Mouse (Mus musculus) G1E-ER4 (cell line): ENCODE measurements around the gene Ntsr2. TPM values are rescaled to one million over a fixed set of nuclear protein-coding genes. Genes with fewer than 3 reads are reported as not detected.

Experiments used
- GATA1 ChIP-seq: IDR thresholded peaks from one replicate; pipeline ENCODE4 v1.8.0; 2012; ENCODE audit warnings: low read length, inconsistent platforms
- polyA plus RNA-seq: library from polyadenylated mRNA; stranded (reverse); fragments of >175 nt; gene quantifications from 2 replicates; pipeline ENCODE4 v1.2.3, GENCODE M21; 2012

Gene Ntsr2
- polyA plus RNA-seq, result not detected in 2 replicates

- TF ChIP-seq GATA1, result no peak
Measured at GRCm38 (mm10) chr12:16653332-16654093, at the start of gene Ntsr2. Gene Ntsr2 (plus strand): TSS chr12:16653382.

DNA sequence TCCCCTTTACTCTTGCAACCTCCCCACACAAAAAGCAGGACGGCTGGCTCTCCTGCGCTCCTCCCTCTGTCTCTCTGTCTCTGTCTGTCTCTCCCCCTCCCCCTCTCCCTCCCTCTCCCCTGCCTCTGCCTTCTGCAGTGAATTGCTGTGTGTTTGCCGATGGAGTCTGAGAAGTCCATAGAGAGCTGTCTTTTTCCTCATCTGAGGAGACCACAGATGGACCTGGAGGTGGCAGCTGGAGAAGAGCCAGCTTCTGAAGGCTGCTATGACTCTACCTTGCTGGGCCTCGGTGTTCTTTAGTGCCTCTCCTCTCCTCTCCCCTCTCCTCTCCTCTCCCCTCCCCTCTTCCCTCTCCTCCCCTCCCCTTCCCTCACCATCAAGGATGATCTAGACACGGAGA, 47.6 kb upstream of the Ntsr2 start:
- TF ChIP-seq GATA1, result no peak

- no peak for TF ChIP-seq GATA1
Measured at GRCm38 (mm10) chr12:16610936-16611335, 42.2 kb upstream of the Ntsr2 start, which contains the start of gene Lpin1. Gene Lpin1 (minus strand): TSS chr12:16610966.

DNA sequence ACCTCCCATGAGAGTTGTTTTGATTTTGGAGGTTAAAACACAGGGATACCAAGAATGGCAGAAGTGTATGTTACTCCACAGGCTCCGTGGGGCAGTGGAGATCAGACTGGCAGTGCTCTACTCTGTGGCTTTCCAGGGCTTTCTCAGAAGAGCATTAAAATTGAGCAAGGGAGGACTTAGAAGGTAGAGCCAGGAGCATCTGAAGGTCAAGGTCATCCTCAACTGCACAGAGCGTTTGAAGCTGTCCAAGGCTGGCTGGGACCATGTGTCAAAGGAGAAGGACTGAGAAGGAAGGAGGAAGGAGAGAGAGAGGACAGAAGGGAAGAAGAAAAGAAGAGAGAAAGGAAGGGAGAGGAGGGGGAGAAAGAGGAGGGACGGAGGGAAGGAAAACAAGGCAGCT, 38.6 kb upstream of the Ntsr2 start:
- no peak for TF ChIP-seq GATA1

GRCm38 (mm10) chr12:16615738-16616137, 37.4 kb upstream of the Ntsr2 start:
- no peak for TF ChIP-seq GATA1

- no peak for TF ChIP-seq GATA1
Measured at GRCm38 (mm10) chr12:16618512-16619274, 34.5 kb upstream of the Ntsr2 start.

- no peak for TF ChIP-seq GATA1
Measured at GRCm38 (mm10) chr12:16619453-16619852, 33.7 kb upstream of the Ntsr2 start.

GRCm38 (mm10) chr12:16620230-16620629, 33.0 kb upstream of the Ntsr2 start:
- no peak for TF ChIP-seq GATA1

GRCm38 (mm10) chr12:16630152-16630865, 22.9 kb upstream of the Ntsr2 start:
- TF ChIP-seq GATA1, result no peak

DNA sequence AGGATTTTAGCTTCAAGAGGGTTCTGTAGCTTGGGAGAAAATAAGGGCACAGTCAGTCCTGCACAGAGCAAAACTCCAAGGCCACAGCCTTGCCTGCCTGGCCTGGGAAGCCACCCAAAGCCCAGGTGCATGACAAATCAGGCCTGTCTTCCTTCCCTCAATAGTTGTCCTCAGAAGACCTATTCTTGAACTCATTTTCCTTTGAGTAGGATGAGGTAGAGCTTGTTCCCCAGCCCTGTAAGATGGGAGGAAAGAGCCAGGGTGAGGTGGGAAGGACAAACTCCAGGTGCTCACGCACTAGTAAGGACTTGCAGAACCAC, 22.4 kb upstream of the Ntsr2 start:
- no peak for TF ChIP-seq GATA1

DNA sequence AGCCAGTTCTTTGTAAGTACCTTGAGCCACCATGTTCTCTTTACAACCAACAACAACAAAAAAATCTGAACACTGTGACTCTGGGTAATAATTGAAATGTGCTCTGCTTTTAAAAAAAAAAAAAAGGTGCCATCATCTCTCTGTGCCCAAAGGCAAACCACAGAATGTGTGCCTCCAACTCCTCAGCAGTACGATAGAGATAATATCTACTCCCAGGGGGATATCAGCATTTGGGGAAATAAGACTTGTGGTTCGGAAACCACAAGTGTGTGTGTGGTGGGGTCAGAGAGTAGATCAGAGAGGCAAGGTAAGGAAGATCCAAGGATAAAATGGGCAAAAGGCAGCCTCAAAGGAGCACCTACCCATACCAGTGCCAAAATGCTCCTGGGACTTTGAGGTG, 21.8 kb upstream of the Ntsr2 start:
- TF ChIP-seq GATA1, result no peak

- no peak for TF ChIP-seq GATA1
Measured at GRCm38 (mm10) chr12:16633235-16633634, 19.9 kb upstream of the Ntsr2 start.

DNA sequence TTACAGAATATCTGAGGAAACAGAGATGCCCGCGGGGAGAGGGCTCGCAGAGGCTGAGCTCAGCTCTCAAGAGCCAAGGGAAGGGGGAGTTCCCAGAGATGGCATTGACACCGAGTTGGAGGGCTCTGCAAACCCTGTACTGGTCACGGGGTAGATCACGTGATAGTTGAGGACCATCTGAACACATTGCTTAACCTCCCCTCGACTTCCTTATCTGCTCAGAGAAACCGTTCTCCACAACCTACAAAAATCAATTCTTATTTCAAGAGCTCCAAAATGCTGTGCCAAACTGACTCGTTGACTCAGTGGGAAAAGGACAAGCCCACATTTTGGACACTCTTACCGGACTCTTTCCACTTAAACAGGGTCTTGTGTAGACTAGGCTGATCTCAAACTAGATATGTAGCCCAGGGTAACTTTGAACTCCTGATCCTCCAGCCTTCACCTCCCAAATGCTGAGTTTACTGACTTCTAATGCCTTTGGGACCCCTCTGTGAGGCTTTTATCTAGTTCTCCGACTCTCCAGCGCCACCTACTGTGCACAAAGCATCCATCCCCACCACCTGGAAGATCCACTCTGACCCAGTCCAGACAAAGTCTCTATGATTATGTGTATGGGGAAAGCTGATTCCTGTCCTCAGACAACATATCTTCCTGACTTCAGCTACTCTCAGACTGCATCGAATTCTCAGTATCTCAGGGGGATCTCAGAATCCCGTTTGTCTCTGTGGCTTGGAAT, 18.9 kb upstream of the Ntsr2 start:
- TF ChIP-seq GATA1, result no peak

GRCm38 (mm10) chr12:16635816-16636215, 17.4 kb upstream of the Ntsr2 start:
- TF ChIP-seq GATA1, result no peak

GRCm38 (mm10) chr12:16639078-16639771, 14.0 kb upstream of the Ntsr2 start:
- no peak for TF ChIP-seq GATA1
